Mouse (Mus musculus) E14TG2a.4 (cell line): ENCODE measurements around the gene Gmds.

ENCODE experiments used
- H3K27me3 ChIP-seq: 2 replicates; pipeline ENCODE4 v1.6.1; 2014; ENCODE audit warnings: low read length, control low read depth; ENCODE audit not compliant: insufficient read depth
- H3K36me3 ChIP-seq: 2 replicates; pipeline ENCODE4 v1.6.1; 2014; ENCODE audit warnings: low read length, control low read depth; ENCODE audit not compliant: insufficient read depth
- H3K4me1 ChIP-seq: replicated peaks from 2 replicates; pipeline ENCODE4 v1.6.1; 2014; ENCODE audit warnings: low read depth, low read length, control low read depth
- H3K4me3 ChIP-seq: replicated peaks from 2 replicates; pipeline ENCODE4 v1.5.1; 2014; ENCODE audit warnings: mild to moderate bottlenecking, low read length
- H3K9me3 ChIP-seq: 2 replicates; pipeline ENCODE4 v1.6.1; 2014; ENCODE audit warnings: low read length, control low read depth
- CTCF ChIP-seq: conservative IDR thresholded peaks from 2 replicates; pipeline ENCODE4 v1.5.1; 2014; ENCODE audit warnings: low read length
- NANOG ChIP-seq: IDR thresholded peaks from 2 replicates; pipeline ENCODE4 v1.6.1; 2014; ENCODE audit warnings: borderline replicate concordance, low read length, mixed read lengths
- POU5F1 ChIP-seq: IDR thresholded peaks from 2 replicates; pipeline ENCODE4 v1.6.1; 2014; ENCODE audit warnings: low read length, borderline replicate concordance

Gene Gmds

GRCm38 (mm10) chr13:31812701-31813100 is 525.8 kb downstream of the Gmds start:
- Histone ChIP-seq H3K4me3 (no peak overlapping the region), H3K36me3 (no peaks in the 10 kb centered on the region), H3K27me3 (peaks cover 88% of the 10 kb centered on the region), H3K9me3 (peaks cover 10% of the 10 kb centered on the region), H3K4me1 (peaks cover 11% of the 10 kb centered on the region; the same call in 1 of the 2 replicates)
- no peak for TF ChIP-seq NANOG
- TF ChIP-seq POU5F1, result no peak
- no peak for TF ChIP-seq CTCF

GRCm38 (mm10) chr13:31811542-31812021 is 527.0 kb downstream of the Gmds start:
- Histone ChIP-seq H3K27me3 (peaks cover 90% of the 10 kb centered on the region), H3K36me3 (no peaks in the 10 kb centered on the region), H3K4me3 (peak overlapping the region; percentile 61), H3K9me3 (peaks cover 9% of the 10 kb centered on the region), H3K4me1 (peaks cover 14% of the 10 kb centered on the region; the same call in 1 of the 2 replicates)
- TF ChIP-seq NANOG, result no peak
- no peak for TF ChIP-seq CTCF
- TF ChIP-seq POU5F1, result no peak

- H3K4me3 ChIP-seq, result peak overlapping the region; percentile 61
- H3K36me3 ChIP-seq, result no peaks in the 10 kb centered on the region
- peaks cover 90% of the 10 kb centered on the region for H3K27me3 ChIP-seq
- H3K9me3 ChIP-seq, result peaks cover 2% of the 10 kb centered on the region
- TF ChIP-seq POU5F1, result no peak
- TF ChIP-seq CTCF, result no peak
- no peak for TF ChIP-seq NANOG
- H3K4me1 ChIP-seq, result peaks cover 17% of the 10 kb centered on the region
Observed at GRCm38 (mm10) chr13:31810693-31811541, 527.6 kb downstream of the Gmds start.

GRCm38 (mm10) chr13:31810375-31810692 is 528.2 kb downstream of the Gmds start:
- no peak for TF ChIP-seq NANOG
- TF ChIP-seq POU5F1, result no peak
- TF ChIP-seq CTCF, result no peak

GRCm38 (mm10) chr13:31809701-31810100 is 528.8 kb downstream of the Gmds start:
- no peaks in the 10 kb centered on the region for H3K9me3 ChIP-seq
- H3K4me3 ChIP-seq, result no peak overlapping the region
- TF ChIP-seq POU5F1 (no peak), NANOG (no peak), CTCF (no peak)
- no peaks in the 10 kb centered on the region for H3K36me3 ChIP-seq
- H3K4me1 ChIP-seq, result peaks cover 21% of the 10 kb centered on the region
- peaks cover 91% of the 10 kb centered on the region for H3K27me3 ChIP-seq

More at GRCm38 (mm10) chr13:31810375-31810692, 528.2 kb downstream of the Gmds start:
- Histone ChIP-seq H3K4me3 (peak overlapping the region; percentile 61; the same call in 1 of the 2 replicates), H3K4me1 (peaks cover 21% of the 10 kb centered on the region), H3K36me3 (no peaks in the 10 kb centered on the region), H3K9me3 (no peaks in the 10 kb centered on the region), H3K27me3 (peaks cover 91% of the 10 kb centered on the region)

- H3K4me1 ChIP-seq, result peaks cover 23% of the 10 kb centered on the region
- TF ChIP-seq NANOG (no peak), POU5F1 (no peak), CTCF (no peak)
- H3K36me3 ChIP-seq, result no peaks in the 10 kb centered on the region
- peaks cover 91% of the 10 kb centered on the region for H3K27me3 ChIP-seq
- peak overlapping the region; percentile 74 for H3K4me3 ChIP-seq
- no peaks in the 10 kb centered on the region for H3K9me3 ChIP-seq
Observed at GRCm38 (mm10) chr13:31808804-31809420, 529.6 kb downstream of the Gmds start.

GRCm38 (mm10) chr13:31808116-31808803 is 530.3 kb downstream of the Gmds start:
- TF ChIP-seq NANOG (no peak), POU5F1 (no peak), CTCF (no peak)
- H3K36me3 ChIP-seq, result no peaks in the 10 kb centered on the region
- H3K9me3 ChIP-seq, result no peaks in the 10 kb centered on the region
- H3K4me1 ChIP-seq, result peaks cover 28% of the 10 kb centered on the region
- H3K4me3 ChIP-seq, result peak overlapping the region; percentile 74
- peaks cover 91% of the 10 kb centered on the region for H3K27me3 ChIP-seq

- Histone ChIP-seq H3K4me3 (peak overlapping the region; percentile 74), H3K27me3 (peaks cover 91% of the 10 kb centered on the region), H3K4me1 (peaks cover 28% of the 10 kb centered on the region), H3K9me3 (no peaks in the 10 kb centered on the region), H3K36me3 (no peaks in the 10 kb centered on the region)
- TF ChIP-seq POU5F1, result no peak
- TF ChIP-seq CTCF, result no peak
- TF ChIP-seq NANOG, result no peak
Observed at GRCm38 (mm10) chr13:31807736-31808115, 530.8 kb downstream of the Gmds start.
